Mouse (Mus musculus) intestine, embryonic 16.5 days (tissue): ENCODE results near the gene Serpina11. TPM values are rescaled to one million over a fixed set of nuclear protein-coding genes. Genes with fewer than 3 reads are reported as not detected.
A peak's percentile ranks its signal among the peaks of the same experiment; 100 is the strongest.

Source experiments
- ATAC-seq: fragments of 200-750 bp; cut with Nextera tagmentation; 2 replicates; pipeline ENCODE4 v1.8.0; 2017; ENCODE audit warnings: moderate TSS enrichment, moderate library complexity
- H3K27ac ChIP-seq: fragments of 300-500 bp; sonication (generic); 2 replicates; pipeline ENCODE4 v1.5.1; 2014; ENCODE audit warnings: mild to moderate bottlenecking, low read length
- H3K27me3 ChIP-seq: fragments of 300-500 bp; sonication (generic); replicated peaks from 2 replicates; pipeline ENCODE4 v1.6.1; 2014; ENCODE audit warnings: low read length, control low read depth, mixed read lengths; ENCODE audit not compliant: control insufficient read depth, insufficient read depth
- H3K36me3 ChIP-seq: fragments of 300-500 bp; sonication (generic); 2 replicates; pipeline ENCODE4 v1.6.1; 2014; ENCODE audit warnings: low read length, control low read depth; ENCODE audit not compliant: control insufficient read depth, insufficient read depth
- H3K4me1 ChIP-seq: fragments of 300-500 bp; sonication (generic); 2 replicates; pipeline ENCODE4 v1.6.1; 2014; ENCODE audit warnings: low read length, control low read depth, mixed read lengths; ENCODE audit not compliant: control insufficient read depth, insufficient read depth
- H3K4me2 ChIP-seq: fragments of 300-500 bp; sonication (generic); 2 replicates; pipeline ENCODE4 v1.6.1; 2014; ENCODE audit warnings: low read depth, low read length, control low read depth
- H3K4me3 ChIP-seq: fragments of 300-500 bp; sonication (generic); 2 replicates; pipeline ENCODE4 v1.5.1; 2014; ENCODE audit warnings: mild to moderate bottlenecking, low read length
- H3K9ac ChIP-seq: fragments of 300-500 bp; sonication (generic); 2 replicates; pipeline ENCODE4 v1.6.1; 2014; ENCODE audit warnings: low read depth, low read length
- H3K9me3 ChIP-seq: fragments of 300-500 bp; sonication (generic); 2 replicates; pipeline ENCODE4 v1.6.1; 2016; ENCODE audit warnings: low read length, control low read depth; ENCODE audit not compliant: control insufficient read depth
- WGBS: fragments of 180-500 bp; shearing (Covaris S2); extraction: QIAGEN DNeasy Blood & Tissue Kit; methylation state at CpG from one replicate; pipeline ENCODE4 v1.1.7; 2014; 5-methylcytosine and 5-hydroxymethylcytosine counted together
- polyA plus RNA-seq: library from polyadenylated mRNA; unstranded; fragments of >200 nt; fragmentation: Nextera tagmentation; extraction: Ambion mirVana; gene quantifications from 2 replicates; pipeline ENCODE4 v1.2.1, GENCODE M21; 2015

Gene Serpina11
- polyA plus RNA-seq, 1 experiment from 2014 or later, result 0.38 TPM

- WGBS, result 84% methylated on average over 10 of the region's 10 CpGs
- Histone ChIP-seq H3K4me1 (no peaks in the 10 kb centered on the region), H3K9me3 (no peaks in the 10 kb centered on the region), H3K36me3 (no peaks in the 10 kb centered on the region), H3K27ac (no peak overlapping the region), H3K27me3 (no peaks in the 10 kb centered on the region), H3K9ac (no peak overlapping the region), H3K4me2 (no peak overlapping the region), H3K4me3 (no peak overlapping the region)
- ATAC-seq, result no peak
Measured at GRCm38 (mm10) chr12:103978294-103978693, 11.5 kb downstream of the Serpina11 start.

GRCm38 (mm10) chr12:103977846-103978245 lies 11.9 kb downstream of the Serpina11 start:
- no peak overlapping the region for H3K4me2 ChIP-seq
- H3K9ac ChIP-seq, result no peak overlapping the region
- H3K27ac ChIP-seq, result no peak overlapping the region
- 29% methylated on average over 5 of the region's 5 CpGs for WGBS
- H3K27me3 ChIP-seq, result no peaks in the 10 kb centered on the region
- no peak overlapping the region for H3K4me3 ChIP-seq
- no peaks in the 10 kb centered on the region for H3K36me3 ChIP-seq
- peak; percentile 53; the same call in 1 of the 2 replicates for ATAC-seq
- H3K9me3 ChIP-seq, result no peaks in the 10 kb centered on the region
- 0 out of 2 replicates have a peak, but pooled peaks cover 2% of the 10 kb centered on the region for H3K4me1 ChIP-seq

- ATAC-seq, result no peak
- WGBS, result 70% methylated on average over 3 of the region's 3 CpGs
- Histone ChIP-seq H3K36me3 (no peaks in the 10 kb centered on the region), H3K4me1 (0 out of 2 replicates have a peak, but pooled peaks cover 2% of the 10 kb centered on the region), H3K9ac (no peak overlapping the region), H3K4me2 (no peak overlapping the region), H3K4me3 (no peak overlapping the region), H3K9me3 (no peaks in the 10 kb centered on the region), H3K27ac (no peak overlapping the region), H3K27me3 (no peaks in the 10 kb centered on the region)
Measured at GRCm38 (mm10) chr12:103977060-103977459, 12.7 kb downstream of the Serpina11 start.

GRCm38 (mm10) chr12:103971080-103971479 lies 18.7 kb downstream of the Serpina11 start:
- Histone ChIP-seq H3K4me3 (no peak overlapping the region), H3K36me3 (no peaks in the 10 kb centered on the region), H3K27ac (no peak overlapping the region), H3K4me2 (no peak overlapping the region), H3K9me3 (no peaks in the 10 kb centered on the region), H3K27me3 (no peaks in the 10 kb centered on the region), H3K9ac (no peak overlapping the region), H3K4me1 (peaks cover 9% of the 10 kb centered on the region; the same call in 1 of the 2 replicates)
- 90% methylated on average over 4 of the region's 4 CpGs for WGBS
- no peak for ATAC-seq

- WGBS, result 68% methylated on average over 9 of the region's 9 CpGs
- no peaks in the 10 kb centered on the region for H3K27me3 ChIP-seq
- H3K36me3 ChIP-seq, result no peaks in the 10 kb centered on the region
- H3K4me2 ChIP-seq, result no peak overlapping the region
- H3K4me3 ChIP-seq, result no peak overlapping the region
- H3K27ac ChIP-seq, result peak overlapping the region; percentile 86
- peak; percentile 97 for ATAC-seq
- peaks cover 9% of the 10 kb centered on the region; the same call in 1 of the 2 replicates for H3K4me1 ChIP-seq
- no peak overlapping the region for H3K9ac ChIP-seq
- H3K9me3 ChIP-seq, result no peaks in the 10 kb centered on the region
Measured at GRCm38 (mm10) chr12:103969577-103970116, 20.1 kb downstream of the Serpina11 start.

- H3K9me3 ChIP-seq, result no peaks in the 10 kb centered on the region
- H3K36me3 ChIP-seq, result no peaks in the 10 kb centered on the region
- no peak overlapping the region for H3K4me3 ChIP-seq
- H3K9ac ChIP-seq, result no peak overlapping the region
- H3K4me2 ChIP-seq, result no peak overlapping the region
- WGBS, result 73% methylated on average over 3 of the region's 3 CpGs
- no peak overlapping the region for H3K27ac ChIP-seq
- no peaks in the 10 kb centered on the region for H3K27me3 ChIP-seq
- ATAC-seq, result no peak
- H3K4me1 ChIP-seq, result peaks cover 7% of the 10 kb centered on the region; the same call in 1 of the 2 replicates
Measured at GRCm38 (mm10) chr12:103966761-103967160, 23.0 kb downstream of the Serpina11 start.

GRCm38 (mm10) chr12:103963288-103963687 lies 26.5 kb downstream of the Serpina11 start:
- no peaks in the 10 kb centered on the region for H3K36me3 ChIP-seq
- no peak overlapping the region for H3K27ac ChIP-seq
- peak; percentile 47; the same call in 1 of the 2 replicates for ATAC-seq
- WGBS, result 84% methylated on average over 4 of the region's 4 CpGs
- H3K4me1 ChIP-seq, result no peaks in the 10 kb centered on the region
- H3K4me2 ChIP-seq, result no peak overlapping the region
- no peak overlapping the region for H3K4me3 ChIP-seq
- H3K9ac ChIP-seq, result no peak overlapping the region
- no peaks in the 10 kb centered on the region for H3K27me3 ChIP-seq
- no peaks in the 10 kb centered on the region for H3K9me3 ChIP-seq

- Histone ChIP-seq H3K4me2 (no peak overlapping the region), H3K36me3 (no peaks in the 10 kb centered on the region), H3K9ac (no peak overlapping the region), H3K27ac (no peak overlapping the region), H3K9me3 (no peaks in the 10 kb centered on the region), H3K4me3 (no peak overlapping the region), H3K4me1 (no peaks in the 10 kb centered on the region), H3K27me3 (no peaks in the 10 kb centered on the region)
- ATAC-seq, result no peak
- WGBS, result 81% methylated on average over 8 of the region's 8 CpGs
Measured at GRCm38 (mm10) chr12:103962860-103963259, 26.9 kb downstream of the Serpina11 start.

- Histone ChIP-seq H3K4me3 (no peak overlapping the region), H3K9me3 (no peaks in the 10 kb centered on the region), H3K4me2 (no peak overlapping the region), H3K36me3 (no peaks in the 10 kb centered on the region), H3K4me1 (no peaks in the 10 kb centered on the region), H3K9ac (no peak overlapping the region), H3K27ac (no peak overlapping the region), H3K27me3 (no peaks in the 10 kb centered on the region)
- no peak for ATAC-seq
- WGBS, result 84% methylated on average over 5 of the region's 5 CpGs
Measured at GRCm38 (mm10) chr12:103962337-103962736, 27.4 kb downstream of the Serpina11 start.

- no peaks in the 10 kb centered on the region for H3K27me3 ChIP-seq
- no peaks in the 10 kb centered on the region for H3K36me3 ChIP-seq
- no peaks in the 10 kb centered on the region for H3K4me1 ChIP-seq
- H3K9me3 ChIP-seq, result no peaks in the 10 kb centered on the region
- H3K27ac ChIP-seq, result no peak overlapping the region
- no peak overlapping the region for H3K9ac ChIP-seq
- ATAC-seq, result no peak
- no peak overlapping the region for H3K4me3 ChIP-seq
- H3K4me2 ChIP-seq, result no peak overlapping the region
- WGBS, result 100% methylated on average over 1 of the region's 1 CpGs
Measured at GRCm38 (mm10) chr12:103961716-103962115, 28.0 kb downstream of the Serpina11 start.
